Mouse (Mus musculus) liver (tissue): Measurements from ENCODE around the gene Gm15446.
A peak's percentile ranks its signal among the peaks of the same experiment; 100 is the strongest.
"Not testable (repeated sequence)": the region's sequence is repeated elsewhere in the genome, so short reads cannot be mapped to it uniquely, and the experiment has no call there.

Source experiments
- DNase-seq: peaks from one replicate; pipeline ENCODE4 v3.0.0-alpha.2; 2020; ENCODE audit warnings: mixed read lengths

Gene Gm15446

DNA sequence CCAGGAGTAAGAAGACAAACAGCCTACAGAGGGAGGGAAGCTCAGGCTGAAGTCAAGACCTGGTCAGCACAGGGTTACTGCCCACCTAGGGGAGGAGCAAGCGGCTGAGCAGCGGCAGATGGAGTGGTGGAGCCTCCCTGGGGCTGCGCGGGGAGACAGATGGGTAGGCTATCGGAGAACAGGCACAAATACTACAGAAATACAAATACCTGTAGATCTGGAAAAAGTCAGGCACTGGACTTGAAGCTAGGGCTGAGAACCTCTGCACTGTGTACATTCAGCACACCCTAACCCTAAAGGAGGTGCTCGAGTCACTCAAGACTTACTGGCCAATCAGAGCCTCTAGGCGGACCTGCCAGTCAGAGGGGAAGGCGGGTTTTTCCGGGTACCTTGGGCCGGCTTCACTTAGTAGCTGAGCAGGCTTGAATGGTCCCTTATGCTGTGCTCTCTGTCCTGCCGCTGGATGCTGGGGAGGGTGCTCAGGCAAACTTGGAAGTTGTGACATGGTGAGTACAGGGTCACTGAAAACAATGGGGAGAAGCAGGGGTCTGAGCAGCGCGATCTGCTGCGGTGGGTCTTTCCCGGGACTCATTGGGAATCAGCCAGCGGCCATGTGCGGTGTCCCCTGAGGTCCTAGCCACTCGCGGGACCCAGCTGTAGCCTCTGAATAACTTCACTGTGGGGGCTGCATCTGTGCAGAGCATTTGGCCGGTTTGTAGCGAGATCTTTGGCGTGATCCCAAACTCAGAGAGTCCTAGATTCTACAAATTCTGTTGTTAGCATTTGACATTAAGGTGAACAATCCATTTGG lies at the start of gene Gm15446:
Gene Gm15446, plus strand, starts transcription at position 140 of the 811 bp plus-strand sequence.
- peak; percentile 85 for DNase-seq

DNA sequence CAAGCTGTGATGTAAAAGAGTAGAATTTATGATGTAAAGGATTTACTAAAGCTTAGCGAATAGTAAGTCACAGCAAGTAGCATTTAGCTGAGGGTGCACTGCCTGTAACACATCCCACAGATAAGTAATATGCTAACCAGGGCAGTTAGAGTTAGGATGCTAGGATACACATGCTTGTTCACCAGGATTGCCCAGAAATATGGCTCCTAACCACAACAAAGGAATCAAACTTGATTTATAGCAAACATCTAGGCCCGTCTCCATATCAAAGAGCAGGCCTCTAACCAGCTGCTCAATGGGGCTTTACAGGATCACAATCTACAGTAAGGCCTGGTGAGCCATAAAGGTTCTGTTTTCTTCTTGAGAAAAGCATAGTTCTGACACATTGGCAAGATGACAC lies 929 bp downstream of the Gm15446 start:
- DNase-seq = not testable (repeated sequence)

DNA sequence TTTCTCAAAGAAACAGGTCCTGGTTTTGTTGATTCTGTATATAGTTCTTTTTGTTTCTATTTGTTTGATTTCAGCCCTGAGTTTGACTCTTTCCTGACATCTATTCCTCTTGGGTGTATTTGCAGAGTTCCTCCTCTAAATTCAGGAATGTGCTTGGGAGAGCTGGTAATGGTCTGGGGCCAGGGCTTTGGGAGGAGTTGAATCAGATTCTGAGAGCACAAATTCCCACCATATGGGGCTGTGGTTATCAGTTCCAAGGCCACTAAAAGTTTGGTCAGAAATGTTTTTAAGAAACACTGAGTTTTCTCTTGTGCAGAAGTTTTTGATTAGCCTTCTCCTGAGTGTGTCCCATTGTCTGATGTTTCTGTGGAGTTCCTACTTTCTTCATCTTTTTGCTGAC lies 1.7 kb downstream of the Gm15446 start:
- DNase-seq = no peak

DNA sequence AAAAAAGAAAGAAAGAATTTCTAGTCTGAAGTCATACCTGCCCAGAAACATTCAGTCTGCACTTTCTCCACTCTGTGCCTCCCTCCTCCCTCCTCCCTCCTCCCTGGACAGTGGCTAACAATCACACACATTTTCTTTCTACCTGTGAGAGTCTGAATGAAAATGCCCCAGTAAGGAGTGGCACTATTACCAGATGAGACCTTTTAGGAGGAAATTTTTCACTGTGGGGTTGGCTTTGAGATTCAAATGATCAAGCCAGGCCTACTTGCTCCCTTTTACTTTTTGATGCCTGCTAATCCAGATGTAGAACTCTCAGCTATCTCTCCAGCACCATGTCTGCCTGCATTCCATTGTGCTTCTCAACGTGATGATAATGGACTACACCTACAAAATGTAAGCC lies 27.1 kb downstream of the Gm15446 start:
- DNase-seq = no peak

DNA sequence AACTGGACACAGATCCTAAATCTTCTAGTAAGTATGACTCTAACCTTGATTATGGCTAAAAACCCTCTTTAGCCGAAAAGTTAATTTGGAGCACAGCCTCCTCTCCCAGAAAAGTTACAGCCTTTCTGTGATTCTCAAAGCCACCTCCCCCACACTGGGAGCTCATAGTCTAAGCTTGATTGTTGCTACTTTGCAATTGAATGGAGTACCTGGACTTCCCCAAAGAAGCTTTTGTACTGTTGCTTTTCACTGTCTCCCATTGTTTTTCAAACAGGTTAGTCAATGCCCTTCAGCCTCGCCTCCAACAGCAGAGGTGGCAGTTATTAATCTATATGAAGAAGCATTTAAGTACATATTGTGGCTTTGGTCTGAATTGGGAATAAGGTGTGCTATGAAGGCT lies 57.5 kb downstream of the Gm15446 start:
- not testable (repeated sequence) for DNase-seq
